Mouse (Mus musculus) lung, embryonic 16.5 days (tissue): ENCODE measurements around the gene Plscr2. TPM values are rescaled to one million over a fixed set of nuclear protein-coding genes. Genes with fewer than 3 reads are reported as not detected.
"Not testable (repeated sequence)": the region's sequence is repeated elsewhere in the genome, so short reads cannot be mapped to it uniquely, and the experiment has no call there.

Source experiments
- ATAC-seq: fragments of 200-750 bp; cut with Nextera tagmentation; 2 replicates; pipeline ENCODE4 v1.8.0; 2017; ENCODE audit warnings: low read depth, mild to moderate bottlenecking, moderate library complexity
- H3K27ac ChIP-seq: fragments of 300-500 bp; sonication (generic); 2 replicates; pipeline ENCODE4 v1.5.1; 2014; ENCODE audit warnings: mild to moderate bottlenecking, control low read depth, low read length
- H3K27me3 ChIP-seq: fragments of 300-500 bp; sonication (generic); 2 replicates; pipeline ENCODE4 v1.6.1; 2014; ENCODE audit warnings: low read depth, low read length, mixed read lengths; ENCODE audit not compliant: control insufficient read depth, insufficient read depth
- H3K36me3 ChIP-seq: fragments of 300-500 bp; sonication (generic); 2 replicates; pipeline ENCODE4 v1.6.1; 2014; ENCODE audit warnings: low read length; ENCODE audit not compliant: control insufficient read depth, insufficient read depth
- H3K4me1 ChIP-seq: fragments of 300-500 bp; sonication (generic); replicated peaks from 2 replicates; pipeline ENCODE4 v1.6.1; 2014; ENCODE audit warnings: low read length, mixed read lengths; ENCODE audit not compliant: control insufficient read depth, insufficient read depth
- H3K4me2 ChIP-seq: fragments of 300-500 bp; sonication (generic); 2 replicates; pipeline ENCODE4 v1.6.1; 2014; ENCODE audit warnings: low read depth, low read length, control low read depth
- H3K4me3 ChIP-seq: fragments of 300-500 bp; sonication (generic); 2 replicates; pipeline ENCODE4 v1.5.1; 2014; ENCODE audit warnings: mild to moderate bottlenecking, low read length, control low read depth
- H3K9ac ChIP-seq: fragments of 300-500 bp; sonication (generic); 2 replicates; pipeline ENCODE4 v1.6.1; 2014; ENCODE audit warnings: low read length, control low read depth
- H3K9me3 ChIP-seq: fragments of 300-500 bp; sonication (generic); 2 replicates; pipeline ENCODE4 v1.6.1; 2016; ENCODE audit warnings: low read length; ENCODE audit not compliant: control insufficient read depth
- WGBS: fragments of 180-500 bp; shearing (Covaris S2); extraction: QIAGEN DNeasy Blood & Tissue Kit; methylation state at CpG from one replicate; pipeline ENCODE4 v1.1.7; 2014; 5-methylcytosine and 5-hydroxymethylcytosine counted together
- polyA plus RNA-seq: library from polyadenylated mRNA; unstranded; fragments of >200 nt; fragmentation: Nextera tagmentation; extraction: Ambion mirVana; gene quantifications from 2 replicates; pipeline ENCODE4 v1.2.1, GENCODE M21; 2015

Plscr2 gene
- polyA plus RNA-seq, 1 experiment from 2014 or later = 2.9 TPM

DNA sequence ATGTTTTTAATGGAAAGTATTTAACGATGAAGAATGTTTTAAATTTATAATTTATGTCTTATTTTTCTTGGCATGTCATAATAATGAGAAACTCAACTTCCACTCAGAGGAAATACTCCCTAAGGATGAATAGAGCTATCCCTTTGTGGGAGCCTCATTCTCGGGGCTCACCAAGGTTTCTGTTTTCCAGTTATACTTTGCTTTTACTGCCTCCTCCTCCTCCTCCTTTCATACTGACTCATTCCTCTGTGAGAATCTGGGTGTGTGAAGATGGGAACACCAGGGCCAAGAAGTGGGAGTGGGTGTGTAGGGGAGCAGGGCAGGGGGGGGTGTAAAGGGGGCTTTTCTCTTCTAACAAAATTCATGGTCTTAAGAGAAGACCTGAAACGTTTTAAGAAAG is 17.5 kb downstream of the Plscr2 start:
- Histone ChIP-seq H3K4me2 (no peak overlapping the region), H3K9me3 (no peaks in the 10 kb centered on the region), H3K4me1 (no peaks in the 10 kb centered on the region), H3K36me3 (no peaks in the 10 kb centered on the region), H3K27me3 (no peaks in the 10 kb centered on the region), H3K4me3 (no peak overlapping the region), H3K9ac (no peak overlapping the region), H3K27ac (no peak overlapping the region)
- no peak for ATAC-seq
- WGBS = 47% methylated on average over 3 of the region's 3 CpGs

DNA sequence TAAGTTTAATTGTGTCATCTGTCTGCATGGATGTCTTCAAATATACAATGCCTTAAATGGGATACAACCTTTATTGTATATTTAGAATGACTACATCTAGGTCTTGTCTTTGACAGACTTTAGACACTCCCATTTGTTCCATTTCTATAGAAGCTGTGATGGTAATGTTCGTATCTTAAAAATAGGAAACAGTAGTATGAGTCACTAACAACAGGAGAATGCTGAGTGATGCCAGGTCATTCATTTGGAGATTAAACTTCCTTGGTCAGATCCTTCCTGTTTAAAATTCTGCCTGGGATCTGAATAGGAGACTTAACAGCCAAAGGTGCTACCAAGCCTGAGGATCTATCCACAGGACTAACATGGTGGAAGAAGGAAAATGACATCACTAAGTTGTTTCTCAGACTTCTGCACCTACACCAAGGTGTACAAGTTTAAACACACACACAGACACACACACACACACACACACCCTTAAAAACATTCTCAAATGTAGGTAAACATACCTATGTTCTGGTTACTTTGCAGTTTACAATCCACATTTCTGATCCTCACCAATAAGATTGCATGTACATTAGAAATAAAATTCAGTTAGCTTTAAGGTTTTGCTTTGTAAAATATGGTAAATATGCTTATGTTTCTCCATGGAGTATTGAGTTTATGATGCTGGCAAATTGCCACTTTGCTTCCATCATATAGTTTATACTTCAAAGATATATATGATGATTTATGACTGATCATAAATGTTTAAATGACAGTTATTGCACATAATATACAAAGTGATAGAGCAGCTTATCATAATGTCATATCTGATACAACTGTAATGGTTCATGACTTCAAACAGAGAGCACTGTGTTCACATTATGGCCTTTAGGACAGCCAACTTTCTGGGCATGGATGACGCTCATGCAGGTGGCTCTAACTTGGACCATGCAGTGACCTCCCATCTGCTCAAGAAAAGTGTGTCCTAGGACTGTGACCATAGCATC is 18.5 kb downstream of the Plscr2 start:
- Histone ChIP-seq H3K9me3 (no peaks in the 10 kb centered on the region), H3K27me3 (no peaks in the 10 kb centered on the region), H3K27ac (no peak overlapping the region), H3K36me3 (no peaks in the 10 kb centered on the region), H3K4me3 (no peak overlapping the region), H3K4me1 (no peaks in the 10 kb centered on the region), H3K4me2 (no peak overlapping the region), H3K9ac (no peak overlapping the region)
- no peak for ATAC-seq
- WGBS = 70% methylated on average over 2 of the region's 2 CpGs

- Histone ChIP-seq H3K36me3 (no peaks in the 10 kb centered on the region), H3K9me3 (no peaks in the 10 kb centered on the region), H3K27me3 (no peaks in the 10 kb centered on the region), H3K4me2 (no peak overlapping the region), H3K27ac (no peak overlapping the region), H3K4me1 (no peaks in the 10 kb centered on the region), H3K4me3 (no peak overlapping the region), H3K9ac (no peak overlapping the region)
- 80% methylated on average over 1 of the region's 1 CpGs for WGBS
- ATAC-seq = no peak
Observed at GRCm38 (mm10) chr9:92298288-92298687, 22.9 kb downstream of the Plscr2 start.

DNA sequence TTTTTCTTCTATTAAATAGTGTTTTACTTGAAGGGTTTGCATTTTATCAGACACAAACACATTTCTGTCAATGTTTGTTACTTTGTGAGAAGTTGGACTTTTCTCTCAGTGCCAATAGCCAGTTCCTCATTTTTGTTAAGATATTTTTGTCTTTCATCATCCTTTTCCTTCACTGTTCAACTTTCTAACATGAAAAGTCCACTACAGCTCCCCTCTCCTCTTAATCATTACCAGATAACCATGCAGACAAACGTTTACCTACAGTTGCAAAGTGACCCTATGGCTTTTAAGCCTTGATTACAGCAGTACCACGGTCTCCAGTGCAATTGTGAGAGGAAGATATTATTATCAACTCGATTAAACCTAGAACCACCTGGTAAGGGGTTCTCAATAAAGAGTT is 25.8 kb downstream of the Plscr2 start:
- Histone ChIP-seq H3K4me1 (no peaks in the 10 kb centered on the region), H3K9me3 (no peaks in the 10 kb centered on the region), H3K4me3 (no peak overlapping the region), H3K4me2 (no peak overlapping the region), H3K9ac (no peak overlapping the region), H3K27ac (no peak overlapping the region), H3K27me3 (no peaks in the 10 kb centered on the region), H3K36me3 (no peaks in the 10 kb centered on the region)
- ATAC-seq = no peak
- WGBS = 37% methylated on average over 3 of the region's 3 CpGs

- WGBS = 63% methylated on average over 8 of the region's 8 CpGs
Observed at GRCm38 (mm10) chr9:92305075-92305474, 29.7 kb downstream of the Plscr2 start.

DNA sequence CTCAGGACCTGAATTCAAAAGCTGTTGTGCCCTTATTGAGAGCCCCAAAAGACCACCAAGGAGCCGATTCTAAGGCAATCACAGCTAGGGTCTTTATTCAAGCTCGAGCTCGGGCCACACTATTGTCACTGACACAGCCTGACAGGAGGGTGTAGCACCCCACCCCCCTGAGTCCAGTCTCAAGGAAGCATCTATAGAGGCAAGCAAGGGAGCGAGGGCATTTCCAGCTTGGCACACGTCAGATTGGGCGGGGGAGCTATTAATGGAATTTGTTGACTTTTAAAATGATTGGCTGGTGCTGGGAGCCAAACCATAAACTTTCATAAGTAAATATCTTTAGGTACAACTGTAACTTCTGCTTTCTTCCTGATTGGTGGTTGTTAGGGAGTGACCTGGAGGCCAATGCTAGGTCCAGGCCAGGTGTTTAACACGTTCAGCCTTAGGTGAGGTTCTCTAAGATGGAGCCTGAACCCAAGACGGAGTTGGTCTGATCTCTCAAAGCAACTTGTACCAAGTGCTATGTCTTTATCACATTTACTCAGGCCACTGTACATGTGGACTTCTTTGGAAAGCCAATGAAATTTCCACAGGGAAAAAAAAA is 30.3 kb downstream of the Plscr2 start:
- no peak for ATAC-seq
- no peaks in the 10 kb centered on the region for H3K4me1 ChIP-seq
- H3K27ac ChIP-seq = no peak overlapping the region
- H3K36me3 ChIP-seq = no peaks in the 10 kb centered on the region
- WGBS = 85% methylated on average over 8 of the region's 8 CpGs
- H3K4me2 ChIP-seq = no peak overlapping the region
- no peak overlapping the region for H3K9ac ChIP-seq
- H3K9me3 ChIP-seq = no peaks in the 10 kb centered on the region
- H3K4me3 ChIP-seq = no peak overlapping the region
- no peaks in the 10 kb centered on the region for H3K27me3 ChIP-seq

More at GRCm38 (mm10) chr9:92305075-92305474, 29.7 kb downstream of the Plscr2 start:
- Histone ChIP-seq H3K4me1 (no peaks in the 10 kb centered on the region), H3K4me2 (no peak overlapping the region), H3K9me3 (no peaks in the 10 kb centered on the region), H3K9ac (no peak overlapping the region), H3K27me3 (no peaks in the 10 kb centered on the region), H3K27ac (no peak overlapping the region), H3K36me3 (no peaks in the 10 kb centered on the region), H3K4me3 (no peak overlapping the region)
- ATAC-seq = no peak

DNA sequence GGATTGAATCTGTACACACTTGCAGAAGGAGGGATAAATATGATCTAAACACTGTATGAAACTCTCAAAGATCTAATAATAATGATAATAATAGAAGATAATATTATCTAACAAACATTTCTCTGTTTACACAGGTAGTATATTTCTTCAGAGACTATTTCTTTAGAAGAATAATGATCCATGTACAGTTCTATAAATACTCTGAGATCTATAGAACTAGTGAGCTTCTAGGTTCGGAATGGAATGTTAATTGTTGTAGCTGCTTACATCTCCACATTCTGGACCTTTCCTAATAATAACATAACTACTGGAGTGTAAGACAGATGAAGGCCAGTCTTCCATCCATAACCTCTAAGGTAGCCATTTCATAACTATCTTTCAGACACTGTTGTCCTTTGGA is 33.7 kb downstream of the Plscr2 start, which contains the start of gene 1700057G04Rik:
Gene 1700057G04Rik, plus strand, starts transcription at position 301 of the 400 bp plus-strand sequence.
- H3K27me3 ChIP-seq = no peaks in the 10 kb centered on the region
- H3K4me2 ChIP-seq = no peak within 1 kb of the TSS
- no peak within 1 kb of the TSS for H3K4me3 ChIP-seq
- H3K9me3 ChIP-seq = no peaks in the 10 kb centered on the region
- H3K27ac ChIP-seq = no peak within 1 kb of the TSS
- ATAC-seq = no peak
- 69% methylated on average over 1 of the region's 1 CpGs for WGBS
- H3K36me3 ChIP-seq = no peaks in the 10 kb centered on the region
- no peak within 1 kb of the TSS for H3K9ac ChIP-seq
- no peaks in the 10 kb centered on the region for H3K4me1 ChIP-seq

- Histone ChIP-seq H3K9me3 (no peaks in the 10 kb centered on the region), H3K27ac (no peak overlapping the region), H3K36me3 (no peaks in the 10 kb centered on the region), H3K4me2 (no peak overlapping the region), H3K4me1 (0 out of 2 replicates have a peak, but pooled peaks cover 2% of the 10 kb centered on the region), H3K9ac (no peak overlapping the region), H3K4me3 (no peak overlapping the region), H3K27me3 (no peaks in the 10 kb centered on the region)
- WGBS = 50% methylated on average over 3 of the region's 3 CpGs
- no peak for ATAC-seq
Observed at GRCm38 (mm10) chr9:92316791-92317190, 41.4 kb downstream of the Plscr2 start.

- H3K36me3 ChIP-seq, ATAC-seq: not testable (repeated sequence)
- WGBS = 74% methylated on average over 9 of the region's 9 CpGs
Observed at GRCm38 (mm10) chr9:92325936-92326335, 50.5 kb downstream of the Plscr2 start.

More at GRCm38 (mm10) chr9:92325936-92326335, 50.5 kb downstream of the Plscr2 start:
- not testable (repeated sequence) for H3K4me1 ChIP-seq, H3K27ac ChIP-seq, H3K4me2 ChIP-seq, H3K9me3 ChIP-seq, H3K4me3 ChIP-seq, H3K27me3 ChIP-seq, H3K9ac ChIP-seq
